Mouse (Mus musculus): ENCODE data around the gene Itga9. TPM values are rescaled to one million over a fixed set of nuclear protein-coding genes. Genes with fewer than 3 reads are reported as not detected.

The Itga9 gene
- polyA plus RNA-seq, 1 experiment = 8.2 TPM

DNA sequence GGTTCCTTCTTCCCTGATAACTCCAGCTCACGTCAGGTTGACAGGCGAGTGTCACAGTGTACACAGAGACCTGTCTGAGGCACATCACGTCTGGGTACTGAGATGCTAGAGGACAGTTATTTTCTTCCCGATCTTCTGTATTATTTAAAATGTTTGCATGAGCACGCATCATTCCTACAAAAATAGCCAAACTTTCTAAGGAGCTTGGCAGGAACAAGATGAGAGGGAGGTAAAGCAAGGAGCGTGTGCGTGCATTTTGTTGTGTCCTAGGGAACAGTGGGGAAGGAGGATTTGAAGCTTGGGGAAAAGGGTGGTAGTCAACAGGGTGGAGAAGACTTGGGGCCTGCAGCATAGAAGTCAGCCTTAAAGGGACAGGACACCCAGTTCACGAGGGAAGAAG is 342.6 kb downstream of the Itga9 start:
- no peak for DNase-seq (ENCODE audit: low read depth, low spot score)
- WGBS = 88% methylated on average over 8 of the region's 8 CpGs

DNA sequence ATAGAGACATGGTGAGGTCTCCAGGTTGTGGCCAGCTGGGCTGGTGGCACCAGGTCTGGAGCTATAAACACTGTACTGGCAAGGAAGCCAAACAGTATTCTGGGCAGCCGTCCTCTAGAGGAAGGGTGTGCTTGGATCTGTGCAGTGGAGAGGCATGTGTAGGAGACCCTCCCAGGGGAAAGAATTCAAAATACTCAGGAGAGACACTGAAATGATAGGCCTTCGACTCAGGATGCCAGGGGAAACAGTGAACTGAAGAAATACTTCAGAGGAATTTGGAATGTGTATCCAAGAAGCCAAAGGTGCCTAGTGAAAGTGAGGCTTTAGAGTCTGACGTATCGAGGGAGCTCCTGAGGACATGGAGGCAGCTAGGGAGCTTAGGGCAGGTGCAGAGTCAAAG is 343.2 kb downstream of the Itga9 start:
- DNase-seq (ENCODE audit: low read depth, low spot score) = no peak
- 59% methylated on average over 4 of the region's 4 CpGs for WGBS

DNA sequence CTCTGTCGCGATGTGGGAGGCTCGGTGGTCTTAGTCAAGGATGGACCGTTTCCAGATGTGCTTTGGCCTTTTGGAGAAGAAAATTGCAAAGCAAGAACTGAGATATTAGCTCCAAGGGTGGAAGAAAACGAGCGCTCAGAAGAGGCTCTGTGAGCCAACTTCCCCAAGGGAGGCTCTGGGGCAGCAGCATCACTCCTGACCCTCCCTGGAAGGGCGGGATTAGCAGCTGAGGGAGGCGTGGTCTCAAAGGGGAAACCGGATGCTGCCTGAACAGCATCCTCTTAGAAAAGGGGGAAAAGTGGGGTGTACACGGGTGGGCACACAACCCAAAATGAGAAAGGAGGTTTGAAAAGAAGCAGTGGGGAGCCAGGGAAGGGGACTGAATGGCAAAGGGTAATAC is 343.6 kb downstream of the Itga9 start:
- DNase-seq (ENCODE audit: low read depth, low spot score) = no peak
- 62% methylated on average over 10 of the region's 10 CpGs for WGBS

Other genes starting within 250 kb of the Itga9 start
- gene Eomes, start 128.5 kb upstream of the Itga9 start, polyA plus RNA-seq (2012; rRNA removed) = 0.10 TPM in 1 of 2 replicates, not detected in the other
- 17.0 and 24.6 TPM in 2 replicates for gene Golga4, start 100.4 kb upstream of the Itga9 start, polyA plus RNA-seq (2012; rRNA removed)